Mouse (Mus musculus): ENCODE measurements around the gene Gm49661.

- TF ChIP-seq CTCF (conservative IDR thresholded peaks at IDR 0.05; ENCODE audit: low read length) = no peak
- TF ChIP-seq NANOG (IDR thresholded peaks at IDR 0.05; ENCODE audit: borderline replicate concordance, low read length) = no peak
Measured at GRCm38 (mm10) chr8:84981644-84982498, 12.6 kb upstream of the Gm49661 start.
